Mouse (Mus musculus): ENCODE measurements around the gene Dcpp3.
"Not testable (repeated sequence)": the region's sequence is repeated elsewhere in the genome, so short reads cannot be mapped to it uniquely, and the experiment has no call there.

The Dcpp3 gene

DNA sequence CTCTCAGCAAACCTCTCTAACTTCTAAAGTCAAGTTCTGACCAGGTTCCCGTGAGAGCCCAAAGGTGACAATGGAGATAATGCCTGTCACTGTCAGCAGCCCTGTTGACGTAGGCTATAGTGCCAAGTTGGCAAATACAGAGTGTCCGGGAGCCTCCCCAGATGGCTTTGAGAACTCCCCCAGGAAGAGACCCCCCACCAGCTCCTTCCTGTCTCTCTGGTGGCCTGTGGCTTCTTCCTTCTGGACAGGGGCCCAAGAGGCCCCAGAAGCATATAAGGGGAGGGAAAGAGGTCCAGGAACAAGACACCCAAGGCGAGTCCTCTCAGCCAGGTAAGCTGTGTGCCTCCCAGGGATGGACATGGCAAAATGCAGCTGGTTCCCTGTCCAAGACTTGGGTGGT is at the start of gene Dcpp3:
Dcpp3 (plus strand) TSS at position 301 of the 400 bp plus-strand sequence.
- DNase-seq (ENCODE audit: low spot score in 2 of 2): not testable (repeated sequence)

DNA sequence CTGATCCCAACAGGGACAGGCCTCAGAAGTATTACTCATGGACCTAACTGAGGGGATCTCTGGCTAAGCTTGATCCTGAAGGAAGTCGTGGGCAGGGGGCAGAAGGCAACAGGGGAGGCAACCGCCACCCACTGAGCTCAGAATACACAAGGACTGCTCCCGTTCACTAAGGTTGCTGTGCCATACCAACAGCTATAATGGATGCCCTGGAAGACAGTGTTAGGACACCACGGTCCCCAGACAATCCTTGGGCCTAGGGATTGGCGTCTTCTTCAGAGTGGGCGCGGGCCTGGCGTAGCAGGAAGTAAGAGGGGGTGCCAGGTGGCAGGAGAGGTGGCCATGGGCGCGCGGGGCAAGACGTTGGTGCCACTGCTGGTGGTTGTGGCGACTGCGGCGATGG is 49.5 kb upstream of the Dcpp3 start, which contains the start of gene Prss21:
Prss21 (plus strand) TSS at position 301 of the 400 bp plus-strand sequence.
- DNase-seq (ENCODE audit: low spot score in 2 of 2): no peak

DNA sequence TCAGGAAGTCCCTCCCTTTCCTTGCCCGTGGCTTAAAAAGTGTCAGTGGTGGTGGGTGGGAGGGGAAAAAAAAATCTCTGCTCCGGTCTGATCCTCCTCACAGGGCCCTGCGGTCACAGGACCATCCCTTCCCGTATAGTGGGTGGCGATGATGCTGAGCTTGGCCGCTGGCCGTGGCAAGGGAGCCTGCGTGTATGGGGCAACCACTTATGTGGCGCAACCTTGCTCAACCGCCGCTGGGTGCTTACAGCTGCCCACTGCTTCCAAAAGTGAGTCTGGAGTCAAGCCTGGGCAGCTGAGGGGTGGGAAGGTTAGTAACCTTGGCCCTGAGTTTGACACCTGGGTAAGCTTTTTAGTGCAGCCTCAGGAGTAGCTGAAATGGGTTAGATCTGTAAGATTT is 48.7 kb upstream of the Dcpp3 start:
- DNase-seq (ENCODE audit: low spot score in 2 of 2): no peak

DNA sequence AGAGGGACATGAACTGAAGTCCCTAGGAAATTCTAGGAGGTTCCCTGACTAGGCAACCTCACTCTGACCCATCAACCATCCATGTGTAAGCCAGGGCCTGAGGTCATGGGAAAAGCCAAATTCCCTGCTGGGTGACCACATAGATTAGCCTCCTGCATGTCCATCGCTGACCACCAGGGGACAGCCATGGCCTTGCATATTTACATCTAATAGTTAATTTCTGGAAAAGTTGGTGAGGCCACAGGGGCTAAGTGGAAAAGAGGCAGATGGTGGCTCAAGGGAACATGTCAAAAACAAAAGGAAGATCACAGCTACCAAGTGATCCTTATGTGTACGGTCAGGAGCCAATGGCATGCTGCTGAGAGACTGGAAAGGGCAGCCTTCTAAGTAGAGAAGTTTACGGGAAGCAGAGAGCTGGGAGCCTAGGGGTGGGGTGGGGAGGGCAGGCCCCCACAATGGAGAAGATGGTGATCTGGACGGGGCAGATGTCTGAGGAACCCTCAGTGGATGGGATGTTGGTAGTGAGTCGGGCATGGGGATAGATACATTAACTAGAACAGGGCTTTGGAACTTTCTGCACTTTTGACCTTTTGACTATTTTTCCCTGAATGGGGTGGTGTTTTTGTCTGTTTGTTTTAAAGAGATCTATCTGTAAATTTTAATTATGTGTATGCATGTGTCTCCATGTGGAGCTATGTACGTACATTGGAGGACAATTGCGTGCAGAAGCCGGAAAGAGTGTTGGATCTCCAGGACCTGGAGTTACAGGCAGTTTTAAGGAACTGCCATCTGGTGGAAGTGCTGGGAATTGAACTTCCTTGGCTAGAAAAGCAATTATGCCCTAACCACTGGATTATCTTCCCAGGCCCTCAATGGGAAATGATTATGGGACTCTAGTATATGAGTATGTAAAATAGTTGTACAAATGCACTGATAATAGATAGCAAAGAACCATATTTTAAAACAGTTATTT is 43.1 kb upstream of the Dcpp3 start:
- DNase-seq (ENCODE audit: low spot score in 2 of 2): no peak

DNA sequence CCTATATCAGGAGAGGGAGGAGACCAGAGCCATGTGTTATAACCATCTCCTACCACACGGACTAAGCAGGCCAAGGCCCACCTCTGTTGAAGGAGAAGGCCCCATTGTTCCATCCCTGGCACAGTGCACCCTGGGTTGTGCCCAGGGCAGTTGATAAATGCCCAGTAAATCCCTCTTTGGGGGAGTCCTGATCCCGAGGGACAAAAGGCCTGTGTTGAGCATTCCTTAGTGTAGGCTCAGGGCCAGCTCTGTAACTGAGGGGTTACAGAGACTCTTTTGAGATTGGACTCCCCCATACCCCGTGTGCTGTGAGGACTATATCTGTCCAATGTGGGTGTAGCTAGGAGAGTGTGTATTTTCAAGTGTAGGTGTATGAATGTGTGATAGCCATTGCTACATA is 40.5 kb upstream of the Dcpp3 start:
- DNase-seq (ENCODE audit: low spot score in 2 of 2): no peak

DNA sequence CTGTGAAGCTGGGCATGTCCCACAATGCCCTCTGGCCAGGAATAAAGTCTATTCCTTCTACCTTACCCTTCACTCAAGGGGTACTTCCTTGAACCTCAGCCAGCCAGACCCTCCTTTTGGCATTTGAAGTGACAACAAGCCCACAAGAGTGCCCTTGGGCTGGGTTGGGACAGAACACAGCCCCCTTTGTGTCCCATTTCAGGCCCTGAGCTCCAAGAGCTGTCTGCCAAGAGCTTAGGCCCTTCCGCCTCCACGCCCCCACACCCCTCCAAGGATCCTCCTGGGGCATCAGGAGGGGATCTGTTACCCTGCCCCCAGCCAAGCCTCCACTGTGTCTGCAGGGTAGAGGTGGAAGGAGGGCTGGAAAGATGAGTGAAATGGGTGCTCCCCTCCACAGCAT is 40.1 kb upstream of the Dcpp3 start:
- no peak for DNase-seq (ENCODE audit: low spot score in 2 of 2)

DNA sequence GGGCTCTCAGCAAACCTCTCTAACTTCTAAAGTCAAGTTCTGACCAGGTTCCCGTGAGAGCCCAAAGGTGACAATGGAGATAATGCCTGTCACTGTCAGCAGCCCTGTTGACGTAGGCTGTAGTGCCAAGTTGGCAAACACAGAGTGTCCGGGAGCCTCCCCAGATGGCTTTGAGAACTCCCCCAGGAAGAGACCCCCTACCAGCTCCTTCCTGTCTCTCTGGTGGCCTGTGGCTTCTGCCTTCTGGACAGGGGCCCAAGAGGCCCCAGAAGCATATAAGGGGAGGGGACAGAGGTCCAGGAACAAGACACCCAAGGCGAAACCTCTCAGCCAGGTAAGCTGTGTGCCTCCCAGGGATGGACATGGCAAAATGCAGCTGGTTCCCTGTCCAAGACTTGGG is 36.7 kb upstream of the Dcpp3 start, which contains the start of the genes Dcpp1 and Dcpp2:
Dcpp1 (plus strand) TSS at position 301 of the 400 bp plus-strand sequence.
Dcpp2 (plus strand) TSS at position 305 of the 400 bp plus-strand sequence.
- DNase-seq (ENCODE audit: low spot score in 2 of 2): not testable (repeated sequence)

DNA sequence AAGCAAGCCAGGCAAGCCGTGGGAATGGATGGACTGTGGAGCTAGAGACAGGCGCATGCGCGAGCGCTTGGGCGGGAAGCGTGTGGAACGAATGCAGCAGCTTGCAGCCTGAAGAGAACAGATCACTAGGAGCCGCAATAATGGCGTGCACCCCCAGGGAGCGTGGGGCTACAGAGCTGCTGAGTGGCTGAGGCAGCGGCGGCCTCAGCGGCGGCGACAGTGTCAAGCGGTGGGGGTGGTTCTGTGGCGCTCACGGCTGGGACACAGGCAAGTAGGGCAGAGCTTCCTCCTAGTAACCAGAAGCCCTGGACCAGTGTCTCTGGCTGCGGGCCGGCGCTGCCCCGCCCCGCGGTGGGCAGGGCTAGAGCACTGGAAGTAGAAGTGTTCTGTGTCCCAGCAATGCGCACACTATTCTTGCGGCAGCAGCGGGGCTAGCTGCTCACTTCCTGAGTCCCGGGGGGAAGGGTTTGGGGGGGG is 7.3 kb downstream of the Dcpp3 start:
- peak; percentile 69 to 80 for DNase-seq (ENCODE audit: low spot score in 2 of 2)

DNA sequence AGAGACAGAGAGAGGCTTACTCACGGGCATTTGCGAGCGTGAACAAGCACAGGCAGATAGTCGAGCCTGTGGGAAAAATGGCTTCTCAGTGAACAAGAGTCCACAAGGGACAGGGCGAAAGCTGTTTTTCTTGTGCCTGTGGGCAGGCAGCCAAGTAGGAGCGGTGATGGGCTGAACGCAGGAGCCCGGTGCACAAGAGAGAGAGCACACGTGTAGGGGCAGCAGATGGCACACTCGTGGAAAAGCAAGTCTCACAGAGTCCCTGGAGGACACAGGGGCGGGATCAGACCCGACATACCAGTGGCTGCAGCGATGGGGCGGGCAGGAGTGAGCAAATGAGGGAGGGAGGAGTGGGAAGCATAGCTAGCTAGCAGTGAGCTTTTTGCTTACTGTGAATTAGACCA is 7.8 kb downstream of the Dcpp3 start:
- DNase-seq (ENCODE audit: low spot score in 2 of 2): peak; percentile 16 to 28

DNA sequence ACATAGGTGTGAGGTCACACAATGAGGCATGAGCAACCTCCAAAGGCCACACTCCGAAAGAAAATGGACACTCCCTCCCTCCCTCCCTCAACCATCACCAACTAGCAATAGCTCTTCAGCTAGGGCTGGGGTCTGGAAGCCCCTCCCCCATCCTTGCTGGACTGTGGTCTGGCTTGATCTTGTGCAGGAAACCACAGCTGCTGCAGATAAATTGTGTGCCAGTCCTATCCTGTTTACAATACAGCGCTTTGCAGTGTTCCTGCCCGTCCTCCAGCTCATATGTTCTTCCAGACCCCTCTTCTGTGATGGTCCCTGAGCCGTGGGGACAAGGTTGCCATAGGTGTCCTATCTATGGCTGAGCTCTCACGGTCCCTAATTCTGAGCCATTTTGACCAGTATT is 13.9 kb downstream of the Dcpp3 start:
- DNase-seq (ENCODE audit: low spot score in 2 of 2): no peak

DNA sequence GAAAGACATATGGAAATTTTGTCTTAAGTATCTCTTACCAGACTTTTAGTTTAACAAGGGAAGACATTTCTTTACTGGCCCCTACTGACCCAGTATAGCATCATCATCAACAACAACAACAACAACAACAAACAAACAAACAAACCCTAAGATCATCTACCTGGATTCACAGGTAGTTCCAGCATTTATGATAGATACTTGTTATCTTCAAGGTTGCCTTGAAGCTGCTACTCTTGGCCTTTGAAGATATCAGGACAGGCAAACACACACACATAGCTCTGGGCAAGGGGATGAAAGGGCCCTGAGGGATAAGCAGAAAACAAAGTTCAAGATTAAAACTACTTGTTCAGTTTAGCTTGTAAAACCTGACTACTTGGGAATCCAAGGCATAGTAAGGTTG is 24.1 kb downstream of the Dcpp3 start, which contains the start of gene Sbp:
Sbp (plus strand) TSS at position 301 of the 400 bp plus-strand sequence.
- DNase-seq (ENCODE audit: low spot score in 2 of 2): no peak

DNA sequence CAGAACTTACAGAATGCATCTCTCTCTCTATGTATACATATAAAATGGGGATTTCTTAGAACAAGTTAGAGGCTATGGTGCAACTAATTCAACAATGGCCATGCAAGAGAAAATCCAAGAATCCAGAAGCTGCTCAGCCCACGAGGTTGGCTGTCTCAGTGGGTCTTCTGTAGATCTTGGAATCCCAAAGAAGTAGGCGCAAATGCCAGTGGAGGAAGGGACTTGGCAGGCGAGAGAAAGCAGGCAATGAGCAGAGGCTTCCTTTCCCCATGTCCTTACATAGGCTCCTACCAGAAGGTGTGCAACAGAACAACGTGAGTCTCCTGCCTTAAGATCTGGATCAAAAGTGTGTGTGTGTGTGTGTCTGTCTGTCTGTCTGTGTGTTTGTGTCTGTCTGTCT is 30.2 kb downstream of the Dcpp3 start:
- DNase-seq (ENCODE audit: low spot score in 2 of 2): not testable (repeated sequence)

DNA sequence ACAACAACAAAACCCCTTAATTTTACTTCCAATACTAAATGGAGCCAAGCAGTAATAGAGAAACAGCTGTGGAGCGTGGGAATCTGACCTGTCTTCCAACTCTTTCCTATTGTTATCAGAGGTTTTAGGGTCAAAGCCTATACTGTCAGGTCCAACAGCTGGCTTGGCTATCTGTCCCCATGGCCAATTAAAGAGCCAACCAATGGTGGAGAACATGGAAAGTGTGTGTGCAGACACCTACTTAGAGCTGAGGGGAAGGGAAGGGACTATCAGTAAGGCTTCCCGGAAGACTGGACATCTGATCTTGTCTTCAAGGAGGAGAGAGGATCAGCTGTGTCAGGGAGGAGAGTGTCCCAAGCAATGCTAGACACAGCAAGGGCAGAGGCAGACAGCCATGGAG is 31.8 kb downstream of the Dcpp3 start:
- no peak for DNase-seq (ENCODE audit: low spot score in 2 of 2)

DNA sequence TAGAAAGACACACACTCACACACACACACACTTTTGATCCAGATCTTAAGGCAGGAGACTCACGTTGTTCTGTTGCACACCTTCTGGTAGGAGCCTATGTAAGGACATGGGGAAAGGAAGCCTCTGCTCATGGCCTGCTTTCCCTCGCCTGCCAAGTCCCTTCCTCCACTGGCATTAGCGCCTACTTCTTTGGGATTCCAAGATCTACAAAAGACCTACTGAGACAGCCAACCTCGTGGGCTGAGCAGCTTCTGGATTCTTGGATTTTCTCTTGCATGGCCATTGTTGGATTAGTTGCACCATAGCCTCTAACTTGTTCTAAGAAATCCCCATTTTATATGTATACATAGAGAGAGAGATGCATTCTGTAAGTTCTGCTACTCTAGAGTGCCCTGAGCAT is 33.6 kb downstream of the Dcpp3 start:
- not testable (repeated sequence) for DNase-seq (ENCODE audit: low spot score in 2 of 2)

DNA sequence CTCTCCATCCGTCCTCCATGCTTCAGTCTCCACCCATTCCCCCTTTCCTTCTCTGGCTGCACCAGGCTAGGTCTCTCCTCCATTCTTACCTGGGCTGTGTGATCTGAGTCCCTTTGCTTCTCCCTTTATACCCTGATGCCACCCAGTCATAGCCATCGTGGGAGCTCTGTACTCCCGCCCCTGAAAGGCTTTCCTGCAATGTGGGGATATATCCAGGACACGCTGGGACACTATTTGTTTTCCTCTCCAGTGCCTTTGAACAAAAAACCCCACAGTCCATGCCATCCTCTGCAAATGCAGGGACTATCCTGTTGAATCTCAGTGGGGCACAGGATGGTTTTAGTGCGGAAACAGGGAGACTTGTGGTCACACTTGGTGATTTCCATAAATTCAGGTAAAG is 37.9 kb downstream of the Dcpp3 start, which contains the start of gene Sbpl:
Sbpl (minus strand) TSS at position 101 of the 400 bp plus-strand sequence.
- no peak for DNase-seq (ENCODE audit: low spot score in 2 of 2)

DNA sequence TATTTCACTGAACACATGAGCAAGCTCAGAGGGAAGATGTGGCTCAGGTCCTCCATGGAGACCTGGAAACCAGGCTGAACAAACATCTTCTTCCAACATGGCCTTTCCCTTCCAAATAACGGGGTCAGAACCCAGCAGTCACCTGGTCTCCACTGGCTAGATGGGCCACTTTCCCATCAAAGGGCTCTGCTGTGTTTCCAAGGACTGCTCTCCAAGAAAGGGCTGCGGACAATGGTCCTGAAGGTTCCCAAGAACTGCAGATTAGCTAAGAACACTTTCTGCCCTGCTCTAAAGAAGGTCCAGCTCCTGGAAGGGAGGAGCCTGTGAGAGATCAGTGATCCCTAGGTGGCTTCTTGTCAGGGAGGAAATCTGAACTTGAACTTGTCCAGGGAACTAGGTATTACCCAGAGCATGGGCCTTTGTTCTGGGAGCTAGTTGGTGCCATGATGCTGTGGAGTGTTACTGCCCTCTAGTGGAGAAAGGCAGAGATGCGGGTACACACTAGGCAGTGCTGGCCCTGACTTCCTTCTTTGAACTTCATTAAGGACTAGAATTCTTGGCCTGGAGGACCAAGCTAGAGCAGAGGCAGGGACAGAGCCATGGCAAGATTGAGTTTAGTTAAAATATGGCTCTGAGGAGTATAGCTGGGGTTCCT is 43.0 kb downstream of the Dcpp3 start:
- DNase-seq (ENCODE audit: low spot score in 2 of 2): peak; percentile 73 to 85

DNA sequence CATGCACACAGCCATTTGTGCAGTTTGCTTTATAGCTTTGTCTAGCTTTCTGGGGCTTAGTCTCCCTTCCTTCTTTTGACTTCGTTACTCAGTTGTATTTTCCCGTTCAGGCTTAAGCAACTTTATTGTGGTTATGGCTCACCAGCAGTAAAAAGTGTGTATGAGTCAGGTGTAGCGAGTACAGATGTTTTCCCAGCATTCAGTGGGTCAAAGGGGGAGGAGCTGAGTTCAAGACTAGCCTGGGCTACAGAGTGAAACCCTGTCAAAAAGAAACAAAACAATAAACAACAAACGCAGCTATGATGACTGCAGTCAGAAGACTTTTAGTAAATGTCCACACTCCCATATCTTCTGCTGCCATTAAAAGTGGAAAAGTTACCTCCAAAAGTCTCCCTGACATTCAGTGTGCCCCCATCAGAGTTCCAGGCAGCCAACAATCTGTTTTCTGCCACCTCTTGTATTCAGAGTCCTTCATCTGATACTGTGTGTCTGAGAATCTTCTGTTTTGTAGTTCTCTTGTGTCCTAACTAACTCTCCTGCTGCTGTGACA is 44.4 kb downstream of the Dcpp3 start:
- DNase-seq (ENCODE audit: low spot score in 2 of 2): no peak

DNA sequence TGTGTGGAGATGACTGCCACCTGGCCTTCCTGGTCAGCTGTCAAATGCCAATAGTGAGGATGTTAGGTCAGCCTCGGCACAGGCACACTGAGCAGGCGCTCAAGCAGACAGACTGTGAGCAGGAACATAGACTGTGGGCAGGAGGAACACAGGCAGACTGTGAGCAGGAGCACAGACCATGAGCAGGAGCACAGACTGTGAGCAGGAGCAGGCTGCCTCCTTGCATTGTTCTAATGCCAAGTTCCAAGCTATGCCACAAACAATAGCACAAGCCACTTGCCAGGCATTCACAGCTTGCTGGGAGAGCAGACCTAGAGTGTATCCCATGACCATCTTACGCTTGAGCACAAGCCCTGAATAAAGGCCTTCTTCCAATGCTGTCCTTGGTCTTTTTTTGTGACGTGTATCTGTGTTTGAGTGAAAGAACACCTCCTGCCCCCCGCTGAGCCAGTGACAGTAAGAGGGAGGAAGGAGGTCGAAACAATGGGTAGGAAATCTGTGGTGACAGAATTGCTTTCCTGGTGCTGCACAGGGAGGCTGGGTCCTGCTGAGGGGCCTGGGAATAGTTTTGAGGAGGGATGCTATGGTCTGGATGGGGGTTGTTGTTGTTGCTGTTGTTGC is 48.7 kb downstream of the Dcpp3 start:
- DNase-seq (ENCODE audit: low spot score in 2 of 2): no peak

DNA sequence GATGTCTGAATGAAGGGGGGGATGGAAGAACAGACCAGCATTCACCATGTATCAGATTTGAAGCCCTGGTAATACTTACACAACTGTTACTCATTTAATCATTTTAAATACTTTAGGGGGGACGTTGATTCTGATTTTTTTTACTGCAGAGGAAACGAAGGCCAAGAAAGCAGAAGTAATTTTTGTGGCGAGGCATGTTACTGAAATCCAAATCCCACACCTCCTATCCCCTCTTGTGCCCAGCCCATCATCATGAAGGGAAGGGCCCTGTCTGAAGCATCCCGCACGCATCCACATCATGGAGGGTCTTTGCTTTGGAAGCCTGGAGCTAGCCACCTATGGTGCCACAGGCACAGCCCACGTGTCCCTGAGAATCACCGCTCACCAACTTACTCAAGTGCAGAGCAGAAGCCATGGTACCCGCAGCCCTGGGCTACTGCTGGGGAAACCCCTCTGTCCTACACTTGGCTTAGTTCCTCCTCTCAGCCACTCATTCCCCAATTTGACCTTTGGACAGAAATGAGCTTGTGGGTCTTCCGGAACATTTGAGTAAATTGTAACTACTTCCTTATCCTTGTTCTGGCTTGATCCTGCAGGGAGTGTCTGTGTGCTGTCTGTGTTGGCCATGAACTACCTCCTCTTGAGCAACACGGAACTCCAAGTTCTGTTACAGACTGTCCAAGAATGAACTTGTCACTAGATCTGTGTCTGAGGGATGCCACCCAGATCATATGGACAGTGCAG is 49.6 kb downstream of the Dcpp3 start:
- DNase-seq (ENCODE audit: low spot score in 2 of 2): no peak

DNA sequence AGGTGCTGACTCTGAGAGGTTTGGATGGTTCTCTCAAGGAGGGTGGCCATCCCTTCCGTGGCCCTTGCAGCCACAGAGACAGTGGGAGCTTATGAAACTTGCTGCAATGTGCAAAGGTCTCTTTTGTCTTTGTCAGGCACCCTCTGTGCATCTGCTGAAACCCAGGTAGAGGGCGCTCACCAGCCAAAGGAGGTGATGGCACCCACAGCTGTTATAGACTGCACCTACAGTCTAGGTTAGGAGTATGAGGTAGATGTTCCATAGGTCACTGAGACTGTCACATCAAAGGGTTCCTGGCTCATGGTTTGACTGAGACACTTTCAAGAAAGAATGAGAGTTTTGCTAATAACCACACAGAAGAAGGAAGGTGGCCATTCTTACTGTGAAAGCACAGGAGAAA is 51.5 kb downstream of the Dcpp3 start:
- DNase-seq (ENCODE audit: low spot score in 2 of 2): no peak
